Mouse (Mus musculus) T-helper 1 cell (primary cell): Measurements from ENCODE around the gene Slc44a4.
"Not testable (repeated sequence)": the region's sequence is repeated elsewhere in the genome, so short reads cannot be mapped to it uniquely, and the experiment has no call there.

ENCODE experiments used
- in situ Hi-C: fragments of 300-600 bp; cut with MboI, MseI; formaldehyde crosslinking; loops from one replicate; pipeline ENCODE4 v1.15.1; 2025; ENCODE audit warnings: high pct_unique_total_duplicates

Gene Slc44a4

DNA sequence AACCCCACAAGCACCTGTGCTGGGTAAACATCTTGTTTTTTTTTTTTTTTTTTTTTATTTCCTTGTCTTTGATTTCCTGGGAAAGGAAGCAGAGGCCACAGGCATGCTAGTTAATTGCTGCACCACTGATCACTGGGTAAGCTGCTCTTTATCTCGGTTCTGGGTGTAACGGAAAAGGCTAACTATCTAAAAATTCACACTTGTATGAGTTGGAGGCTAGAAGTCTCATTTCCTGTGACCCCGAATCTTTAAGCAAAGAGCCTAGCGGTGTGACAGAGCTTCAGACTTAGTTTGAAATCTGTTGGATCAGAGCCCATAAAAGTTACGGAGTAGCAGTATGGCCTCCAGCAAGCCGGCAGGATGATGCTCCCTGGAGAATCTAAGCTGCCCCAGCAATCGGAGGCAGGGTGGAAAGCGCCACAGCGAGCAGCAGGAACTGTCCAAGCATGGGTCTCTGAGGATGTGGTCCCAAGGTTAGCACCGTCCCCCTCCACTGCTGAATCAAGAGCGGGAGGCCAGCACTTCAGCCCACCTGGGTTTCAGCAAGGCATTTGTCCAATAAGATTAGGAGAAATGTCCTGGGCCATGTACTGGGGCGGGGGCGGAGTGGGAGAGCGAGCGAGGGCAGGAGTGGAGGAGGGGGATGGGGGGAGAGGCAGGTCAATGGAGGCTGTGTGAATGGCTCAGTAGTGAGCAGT is 27.2 kb downstream of the Slc44a4 start:
- in situ Hi-C loops: no loop called here

DNA sequence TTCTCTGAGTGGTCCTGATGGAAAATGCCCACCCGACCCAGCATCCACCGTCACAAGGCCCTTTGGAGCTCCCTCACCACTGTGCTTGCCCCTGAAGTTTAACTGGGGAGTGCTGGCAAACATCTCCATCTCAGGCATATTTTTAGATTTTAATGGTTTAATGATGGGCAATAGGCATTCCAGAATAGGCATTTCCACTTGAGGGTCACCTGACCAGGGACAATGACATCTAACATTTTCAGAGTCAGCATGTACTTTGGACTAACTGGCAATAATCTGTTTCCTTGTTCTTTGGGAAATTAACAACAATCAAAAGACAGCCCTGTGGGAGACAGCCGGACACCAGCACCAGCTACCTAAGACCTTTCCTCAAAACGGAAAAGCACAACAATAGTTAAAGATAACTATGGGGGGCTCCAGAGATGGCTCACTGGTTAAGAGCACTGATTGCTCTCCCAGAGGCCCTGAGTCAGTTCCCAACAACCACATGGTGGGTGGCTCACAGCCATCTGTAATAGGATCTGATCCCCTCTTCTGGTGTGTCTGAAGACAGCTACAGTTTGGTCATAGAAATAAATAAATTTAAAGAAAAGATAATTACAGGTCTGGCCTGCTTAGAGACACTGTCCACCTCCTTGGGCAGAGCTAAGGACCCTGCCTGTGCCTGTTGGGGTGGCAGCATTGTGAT is 29.0 kb downstream of the Slc44a4 start:
- in situ Hi-C loops: no loop called here

DNA sequence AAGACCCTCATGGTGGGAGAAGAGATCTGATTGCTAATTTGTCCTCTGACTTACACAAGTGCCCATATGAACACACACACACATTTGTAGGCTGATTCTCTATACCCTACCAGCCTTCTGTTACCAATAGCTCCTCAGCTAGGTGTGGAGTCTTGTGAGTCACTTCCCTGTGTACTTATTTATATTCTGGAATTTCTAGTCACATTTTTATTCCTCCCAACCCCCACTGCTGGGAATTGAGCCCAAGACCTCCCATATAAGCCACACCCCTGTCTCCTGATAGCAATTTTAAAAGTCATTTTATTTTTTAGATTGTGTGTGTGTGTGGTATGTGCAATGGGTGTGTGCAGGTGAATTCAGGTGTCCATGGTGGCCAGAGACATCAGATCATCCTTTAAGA is 30.1 kb downstream of the Slc44a4 start:
- in situ Hi-C loops: no loop called here

DNA sequence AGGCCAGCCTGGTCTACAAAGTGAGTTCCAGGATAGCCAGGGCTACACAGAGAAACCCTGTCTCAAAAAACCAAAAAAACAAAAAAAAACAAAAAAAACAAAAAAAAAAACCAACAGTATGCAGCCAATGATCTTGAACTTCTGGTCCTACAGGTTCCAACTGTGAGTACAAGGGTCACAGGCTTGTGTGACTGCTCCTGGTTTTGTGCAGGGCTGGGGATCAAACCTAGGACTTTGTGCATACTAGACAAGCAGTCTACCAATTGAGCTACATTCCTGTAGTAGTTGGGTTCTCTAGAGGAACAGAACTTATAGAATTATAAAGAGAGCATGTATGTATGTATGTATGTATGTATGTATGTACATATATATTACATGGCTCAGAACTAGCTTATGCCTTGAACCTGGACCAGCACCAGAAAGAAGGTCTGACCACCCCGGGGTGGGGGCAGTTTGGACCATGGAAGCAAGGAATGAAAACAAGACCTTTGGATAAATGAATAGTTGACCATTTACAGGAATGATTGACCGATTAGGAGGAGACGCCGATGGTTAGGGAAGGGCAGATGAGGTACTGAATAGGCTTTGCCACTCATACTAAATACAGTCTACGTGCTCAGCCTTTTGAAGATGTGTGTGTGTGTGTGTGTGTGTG is 32.3 kb downstream of the Slc44a4 start:
- in situ Hi-C loops: no loop called here

DNA sequence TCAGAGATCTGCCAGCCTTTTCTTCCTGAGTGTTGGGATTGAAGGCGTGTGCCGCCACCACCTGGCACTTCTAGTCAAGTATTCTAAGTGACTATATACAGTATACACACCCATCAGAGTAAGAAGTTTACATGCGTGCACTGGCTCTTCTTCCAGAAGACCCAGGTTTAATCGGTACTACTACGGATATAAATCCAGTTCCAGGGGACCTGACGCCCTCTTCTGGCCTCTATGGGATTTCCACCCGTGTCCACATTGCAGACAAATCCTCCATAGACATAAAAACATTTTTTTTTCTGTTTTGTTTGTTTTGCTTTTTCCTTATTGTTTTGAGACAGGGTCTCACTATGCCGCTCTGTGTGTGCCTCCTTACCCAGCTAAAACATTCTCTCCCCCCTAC is 33.3 kb downstream of the Slc44a4 start:
- in situ Hi-C loops: no loop called here

DNA sequence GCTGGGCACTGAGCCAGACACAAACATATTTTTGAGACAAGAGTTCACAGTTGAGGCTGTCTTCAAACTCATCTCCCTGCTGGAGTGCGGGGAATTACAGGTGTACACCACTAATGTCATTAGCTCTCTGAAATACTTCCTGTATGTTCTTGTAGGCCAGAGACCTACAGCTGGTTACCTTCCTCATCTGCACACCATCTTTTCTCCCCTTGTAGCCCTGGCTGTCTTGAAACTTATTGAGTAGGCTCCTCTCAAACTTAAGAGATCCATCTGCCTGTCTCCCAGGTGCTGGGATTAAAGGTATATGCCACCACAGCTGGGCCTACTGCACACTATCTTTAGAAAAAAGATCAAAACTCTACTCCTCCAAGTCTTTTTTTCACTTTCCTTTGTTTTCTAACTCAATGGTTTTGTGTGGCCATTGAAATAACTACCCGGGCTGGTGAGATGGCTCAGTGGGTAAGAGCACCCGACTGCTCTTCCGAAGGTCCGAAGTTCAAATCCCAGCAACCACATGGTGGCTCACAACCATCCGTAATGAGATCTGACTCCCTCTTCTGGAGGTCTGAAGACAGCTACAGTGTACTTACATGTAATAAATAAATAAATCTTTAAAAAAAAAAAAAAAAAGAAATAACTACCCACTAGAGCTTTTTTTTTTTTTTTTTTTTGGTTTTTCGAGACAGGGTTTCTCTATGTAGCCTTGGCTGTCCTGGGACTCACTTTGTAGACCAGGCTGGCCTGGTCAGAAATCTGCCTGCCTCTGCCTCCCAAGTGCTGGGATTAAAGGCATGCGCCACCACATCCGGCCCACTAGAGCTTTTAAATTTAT is 34.7 kb downstream of the Slc44a4 start:
- in situ Hi-C loops: not testable (repeated sequence)

DNA sequence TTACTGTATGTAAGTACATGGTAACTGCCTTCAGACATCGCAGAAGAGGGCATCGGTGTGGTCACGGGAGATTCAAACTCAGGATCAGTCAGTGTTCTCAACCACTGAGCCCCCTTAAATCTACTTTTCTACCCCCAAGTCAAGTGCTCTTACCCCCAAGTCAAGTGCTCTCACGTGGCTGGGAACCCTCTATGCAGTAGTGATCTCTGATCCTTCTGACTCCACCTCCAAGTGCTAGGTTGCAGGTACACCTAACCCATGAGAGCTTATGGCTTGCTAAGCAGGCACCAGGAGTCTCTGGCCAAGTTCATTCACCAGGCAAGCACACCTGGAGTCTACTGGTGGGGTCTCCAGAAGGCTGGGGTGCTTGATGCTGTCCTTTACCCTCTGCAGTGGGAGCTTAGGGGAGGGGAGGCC is 35.3 kb downstream of the Slc44a4 start:
- in situ Hi-C loops: no loop called here

DNA sequence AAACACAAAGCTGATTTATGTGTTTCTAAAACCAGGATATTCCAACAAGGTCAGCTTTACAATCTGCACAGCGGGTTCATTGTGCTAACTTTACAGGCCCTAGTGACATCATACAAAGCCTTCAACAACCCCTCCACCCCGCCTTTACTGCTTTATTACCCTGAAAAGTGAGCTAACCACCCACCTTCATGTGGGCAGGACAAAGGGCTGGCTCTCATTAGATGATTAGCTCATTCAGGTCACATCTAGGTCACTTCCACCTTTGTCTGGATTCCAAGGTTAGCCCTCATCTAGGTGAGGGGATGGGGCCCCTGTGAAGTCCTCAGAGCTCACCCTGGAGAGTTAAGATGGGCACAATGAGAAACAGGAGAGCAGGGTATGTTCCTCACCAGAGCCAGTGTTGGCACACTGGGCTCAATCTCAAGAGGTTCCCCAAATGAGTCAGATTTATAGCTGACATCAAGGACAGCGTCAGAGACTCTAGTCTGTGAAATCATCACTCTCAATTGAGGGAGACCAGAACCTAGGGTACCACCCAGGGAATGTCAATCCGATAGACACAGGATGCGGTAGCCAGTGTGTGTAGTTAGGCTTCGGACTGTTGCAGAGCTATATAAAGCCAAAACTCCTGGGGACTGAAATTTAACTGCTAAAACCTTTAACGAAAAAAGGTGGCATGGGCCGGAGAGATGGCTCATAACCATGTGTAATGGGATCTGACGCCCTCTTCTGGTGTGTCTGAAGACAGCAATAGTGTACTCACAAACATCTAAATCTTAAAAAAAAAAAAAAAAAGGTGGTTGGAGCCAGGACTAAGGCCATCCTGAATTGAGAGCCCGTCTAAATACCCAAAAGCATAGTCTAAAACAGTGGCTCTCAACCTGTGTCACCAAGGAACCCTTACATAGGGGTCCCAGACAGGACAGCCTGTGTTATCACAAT is 36.5 kb downstream of the Slc44a4 start:
- in situ Hi-C loops: no loop called here

DNA sequence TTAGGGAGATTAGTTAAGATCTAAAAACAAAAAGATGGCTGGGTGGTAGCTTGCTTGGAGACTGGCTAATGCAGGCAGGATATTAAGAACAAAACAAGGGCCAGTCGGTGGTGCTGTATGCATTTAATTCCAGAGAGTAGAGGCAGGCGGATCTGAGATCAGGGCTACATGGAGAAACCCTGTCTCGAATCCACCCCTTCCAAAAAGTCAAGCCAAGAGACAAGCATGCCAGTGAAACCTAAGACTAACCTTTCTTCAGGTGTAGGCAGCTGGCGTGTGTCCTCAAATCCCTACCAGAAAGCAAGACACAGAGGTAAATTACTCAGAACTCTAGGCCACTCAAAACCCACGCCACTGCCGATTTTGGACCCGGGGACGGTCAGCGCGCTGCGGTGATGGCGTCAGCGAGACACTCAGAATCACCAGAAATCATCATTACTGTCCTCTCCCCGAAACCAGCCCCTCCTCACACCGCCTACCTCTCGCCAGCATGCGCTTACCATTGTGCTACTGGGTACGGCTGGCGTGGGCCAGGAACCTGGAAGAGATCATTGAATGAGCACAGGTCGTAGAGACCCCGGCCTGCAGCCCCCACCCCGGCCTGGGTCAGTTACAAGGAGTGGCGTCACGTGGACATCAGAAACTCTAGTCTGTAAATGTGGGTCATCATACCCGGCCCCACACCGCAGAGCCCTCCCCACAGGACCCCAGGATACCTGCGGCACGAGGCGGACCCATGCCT is 37.5 kb downstream of the Slc44a4 start:
- in situ Hi-C loops: no loop called here

DNA sequence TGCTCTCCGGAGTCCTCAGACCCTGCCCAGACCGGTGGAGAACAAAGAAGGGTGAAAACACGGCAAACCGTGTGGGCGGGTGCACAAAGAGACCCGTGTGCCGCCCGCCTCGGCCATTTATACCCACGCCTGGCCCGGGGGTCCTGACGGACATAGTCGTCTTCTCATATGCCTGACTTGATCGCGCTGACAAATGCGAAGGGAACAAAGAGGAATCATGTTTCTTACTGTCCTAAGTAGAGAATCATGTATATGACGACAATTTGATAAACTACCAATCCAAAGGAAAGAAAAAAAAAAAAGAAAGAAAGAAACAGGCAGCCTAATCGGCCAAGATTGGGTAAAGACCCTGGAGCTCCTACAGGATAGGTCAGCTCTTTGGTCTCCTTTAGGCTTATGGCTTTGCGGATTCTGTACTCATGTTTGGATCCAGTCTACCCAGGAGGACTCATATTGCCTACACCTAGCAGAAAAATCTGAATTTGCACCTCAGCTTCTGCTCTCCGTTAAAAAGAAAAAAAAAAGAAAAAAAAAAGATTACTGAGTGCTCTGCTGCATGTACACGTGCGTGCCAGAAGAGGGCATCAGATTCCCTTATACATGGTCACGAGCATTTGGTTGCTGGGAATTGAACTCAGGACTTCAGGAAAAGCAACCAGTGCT is 38.2 kb downstream of the Slc44a4 start:
- in situ Hi-C loops: no loop called here

DNA sequence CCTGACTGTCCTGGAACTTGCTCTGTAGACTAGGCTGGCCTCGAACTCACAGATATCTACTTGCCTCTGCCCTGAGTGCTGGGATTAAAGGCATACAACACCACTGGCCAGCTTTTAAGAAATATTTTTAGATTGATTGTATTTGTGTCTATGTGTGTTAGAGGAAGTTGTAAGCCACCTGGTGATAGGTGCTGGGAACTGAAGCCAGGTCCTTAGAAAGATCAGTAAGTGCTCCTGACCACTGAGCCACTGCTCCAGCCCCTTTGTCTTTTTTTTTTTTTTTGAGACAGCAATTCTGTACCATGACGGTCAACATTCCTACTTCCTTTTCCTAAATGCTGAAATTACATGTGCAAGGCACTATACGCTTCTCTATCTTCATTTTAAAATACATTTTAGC is 39.0 kb downstream of the Slc44a4 start:
- in situ Hi-C loops: no loop called here

DNA sequence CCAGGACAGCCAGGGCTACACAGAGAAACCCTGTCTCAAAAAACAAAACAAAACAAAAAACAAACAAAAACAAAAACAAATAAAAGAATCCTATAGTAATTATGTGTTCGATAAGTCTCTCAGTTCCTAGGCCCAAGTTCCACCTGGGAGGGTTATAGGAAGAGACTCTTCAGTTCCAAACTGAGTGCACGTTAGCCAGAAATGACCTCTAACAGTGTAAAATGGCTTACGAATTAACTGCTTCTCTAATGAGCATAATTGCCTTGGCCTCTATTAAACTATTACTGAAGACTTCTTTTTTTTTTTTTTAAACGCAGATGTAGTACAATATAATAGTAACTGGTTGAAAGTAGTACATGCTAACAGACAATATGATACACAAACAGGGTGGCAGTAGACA is 39.6 kb downstream of the Slc44a4 start:
- in situ Hi-C loops: no loop called here

DNA sequence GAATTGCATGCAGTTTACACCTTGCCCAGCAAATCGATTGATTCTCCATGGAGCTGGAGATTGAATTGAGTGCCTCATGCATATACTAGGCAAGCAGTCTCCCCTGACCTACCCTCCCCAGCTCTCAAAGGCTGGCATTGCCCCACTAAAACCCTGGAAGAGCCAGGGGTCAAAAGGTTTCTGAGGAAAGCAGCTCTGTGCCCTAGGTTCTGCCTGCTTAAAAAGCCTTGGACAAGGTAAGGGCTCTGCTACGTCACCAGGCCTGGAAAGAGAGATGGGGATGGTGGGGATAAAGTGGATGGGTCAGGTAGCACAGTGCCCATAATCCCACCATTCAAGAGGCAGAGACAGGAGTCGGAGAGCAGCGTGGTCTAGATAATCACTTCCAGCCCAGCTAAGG is 40.6 kb downstream of the Slc44a4 start:
- in situ Hi-C loops: no loop called here

DNA sequence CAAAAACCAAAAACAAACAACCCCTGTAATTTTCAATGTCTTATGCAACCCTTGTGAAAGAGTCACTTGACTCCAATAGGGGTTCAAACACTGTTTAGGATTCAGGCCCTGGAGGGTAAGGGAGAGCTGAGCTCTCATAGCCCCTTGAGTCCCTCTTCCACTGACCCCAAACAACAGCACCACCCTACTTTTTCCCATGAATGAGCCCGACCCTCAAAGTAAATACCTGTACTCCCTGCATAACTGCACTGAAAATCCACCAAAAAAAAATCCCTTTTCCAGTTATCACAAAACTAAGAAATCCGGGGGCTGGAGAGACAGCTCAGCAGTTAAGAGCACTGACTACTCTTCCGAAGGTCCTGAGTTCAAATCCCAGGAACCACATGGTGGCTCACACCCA is 41.6 kb downstream of the Slc44a4 start:
- in situ Hi-C loops: no loop called here

DNA sequence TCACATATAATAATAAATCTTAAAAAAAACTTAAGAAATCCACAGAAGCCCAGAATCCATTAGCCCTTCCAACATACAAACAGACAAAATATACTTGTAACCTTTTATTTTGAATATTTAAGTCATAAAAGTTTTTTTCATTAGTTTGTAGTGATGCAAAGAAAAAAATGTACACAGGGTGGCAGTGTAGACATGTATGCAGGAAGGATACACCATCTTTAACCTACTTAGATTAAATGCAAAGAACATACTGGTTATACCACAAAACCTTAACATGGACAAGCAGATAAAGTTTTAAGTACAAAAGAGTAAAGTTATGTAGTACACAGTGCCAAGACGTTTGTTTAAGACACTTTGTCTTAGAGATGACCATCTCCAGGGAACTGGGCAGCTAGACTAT is 42.1 kb downstream of the Slc44a4 start:
- in situ Hi-C loops: no loop called here

DNA sequence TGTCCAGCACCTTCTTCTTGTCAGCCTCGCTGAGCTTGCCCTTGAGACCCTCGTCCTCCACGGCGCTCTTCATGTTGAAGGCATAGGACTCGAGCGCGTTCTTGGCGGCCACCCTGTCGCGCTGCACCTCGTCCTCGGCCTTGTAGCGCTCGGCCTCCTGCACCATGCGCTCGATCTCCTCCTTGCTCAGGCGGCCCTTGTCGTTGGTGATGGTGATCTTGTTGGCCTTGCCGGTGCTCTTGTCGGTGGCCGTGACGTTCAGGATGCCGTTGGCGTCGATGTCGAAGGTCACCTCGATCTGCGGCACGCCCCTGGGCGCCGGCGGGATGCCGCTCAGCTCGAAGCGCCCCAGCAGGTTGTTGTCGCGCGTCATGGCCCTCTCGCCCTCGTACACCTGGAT is 43.0 kb downstream of the Slc44a4 start:
- in situ Hi-C loops: not testable (repeated sequence)

DNA sequence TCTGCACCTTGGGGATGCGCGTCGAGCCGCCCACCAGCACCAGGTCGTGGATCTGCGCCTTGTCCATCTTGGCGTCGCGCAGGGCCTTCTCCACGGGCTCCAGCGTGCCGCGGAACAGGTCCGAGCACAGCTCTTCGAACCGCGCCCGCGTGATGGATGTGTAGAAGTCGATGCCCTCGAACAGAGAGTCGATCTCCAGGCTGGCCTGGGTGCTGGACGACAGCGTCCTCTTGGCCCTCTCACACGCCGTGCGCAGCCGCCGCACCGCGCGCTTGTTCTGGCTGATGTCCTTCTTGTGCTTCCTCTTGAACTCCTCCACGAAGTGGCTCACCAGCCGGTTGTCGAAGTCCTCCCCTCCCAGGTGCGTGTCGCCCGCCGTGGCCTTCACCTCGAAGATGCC is 43.7 kb downstream of the Slc44a4 start:
- in situ Hi-C loops: not testable (repeated sequence)

DNA sequence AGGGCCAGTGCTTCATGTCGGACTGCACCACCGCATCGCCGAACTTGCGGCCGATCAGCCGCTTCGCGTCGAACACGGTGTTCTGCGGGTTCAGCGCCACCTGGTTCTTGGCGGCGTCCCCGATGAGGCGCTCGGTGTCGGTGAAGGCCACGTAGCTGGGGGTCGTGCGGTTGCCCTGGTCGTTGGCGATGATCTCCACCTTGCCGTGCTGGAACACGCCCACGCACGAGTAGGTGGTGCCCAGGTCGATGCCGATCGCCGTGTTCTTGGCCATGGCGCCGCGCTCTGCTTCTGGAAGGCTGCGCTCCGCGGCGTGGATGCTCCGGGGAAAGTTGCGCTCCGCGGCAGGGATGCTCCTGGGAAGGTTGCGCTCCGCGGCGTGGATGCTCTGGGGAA is 44.5 kb downstream of the Slc44a4 start:
- in situ Hi-C loops: not testable (repeated sequence)

DNA sequence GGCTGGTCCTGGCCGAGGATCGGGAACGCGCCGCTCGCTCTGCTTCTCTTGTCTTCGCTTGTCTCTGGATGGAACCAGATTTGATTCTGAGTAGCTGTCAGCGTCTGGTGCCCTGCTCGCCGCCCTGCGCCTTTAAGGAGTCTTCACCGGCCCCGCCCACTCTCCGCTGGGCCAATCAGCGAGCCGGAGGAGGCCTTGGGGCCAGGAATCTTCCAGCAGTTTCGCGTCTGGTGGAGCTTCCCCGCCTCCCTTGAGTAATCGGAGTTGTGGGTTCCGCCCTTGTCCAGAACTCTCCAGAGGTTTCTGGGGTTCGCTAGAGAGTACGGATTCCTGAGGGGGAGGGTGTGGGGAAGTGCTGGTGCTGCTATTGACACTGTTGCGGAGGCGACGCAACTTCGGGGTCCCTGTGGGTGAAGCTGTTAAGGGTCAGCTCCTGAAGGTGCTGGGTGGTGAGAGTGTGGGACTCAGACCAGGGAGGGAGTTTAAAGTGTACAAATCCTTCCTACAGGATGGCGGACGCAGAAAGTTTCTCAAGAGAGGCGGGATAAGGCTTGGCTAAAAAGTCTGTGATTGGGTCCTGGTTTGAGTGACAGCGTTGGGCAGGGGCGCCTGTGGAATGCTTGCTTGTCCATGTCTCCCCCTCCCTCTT is 45.0 kb downstream of the Slc44a4 start, which contains the start of gene Hspa1b:
TSS of gene Hspa1b (minus strand) at position 109 of the 649 bp plus-strand sequence.
- in situ Hi-C loops: not testable (repeated sequence)
